Mouse (Mus musculus) heart, adult 18-20 months (tissue): ENCODE measurements around the gene Pf4. TPM values are rescaled to one million over a fixed set of nuclear protein-coding genes. Genes with fewer than 3 reads are reported as not detected.
"Not testable (repeated sequence)": the region's sequence is repeated elsewhere in the genome, so short reads cannot be mapped to it uniquely, and the experiment has no call there.

Source experiments
- DNase-seq, 2 experiments: peaks; one replicate each; pipeline ENCODE4 v3.0.0; 2021 to 2022; ENCODE audit warnings: mixed read lengths in 1 of 2
- microRNA-seq, 2 experiments: library from miRNA; unstranded; fragments of <30 nt; microRNA quantifications; one replicate each; pipeline ENCODE4 v1.2.0; 2022
- total RNA-seq, 2 experiments: library from RNA; stranded (reverse); gene quantifications; 2 replicates each; pipeline ENCODE4 v1.2.3; 2021

Pf4 gene
- total RNA-seq, 2 experiments from 2014 or later, result 27.1 to 44.1 TPM

DNA sequence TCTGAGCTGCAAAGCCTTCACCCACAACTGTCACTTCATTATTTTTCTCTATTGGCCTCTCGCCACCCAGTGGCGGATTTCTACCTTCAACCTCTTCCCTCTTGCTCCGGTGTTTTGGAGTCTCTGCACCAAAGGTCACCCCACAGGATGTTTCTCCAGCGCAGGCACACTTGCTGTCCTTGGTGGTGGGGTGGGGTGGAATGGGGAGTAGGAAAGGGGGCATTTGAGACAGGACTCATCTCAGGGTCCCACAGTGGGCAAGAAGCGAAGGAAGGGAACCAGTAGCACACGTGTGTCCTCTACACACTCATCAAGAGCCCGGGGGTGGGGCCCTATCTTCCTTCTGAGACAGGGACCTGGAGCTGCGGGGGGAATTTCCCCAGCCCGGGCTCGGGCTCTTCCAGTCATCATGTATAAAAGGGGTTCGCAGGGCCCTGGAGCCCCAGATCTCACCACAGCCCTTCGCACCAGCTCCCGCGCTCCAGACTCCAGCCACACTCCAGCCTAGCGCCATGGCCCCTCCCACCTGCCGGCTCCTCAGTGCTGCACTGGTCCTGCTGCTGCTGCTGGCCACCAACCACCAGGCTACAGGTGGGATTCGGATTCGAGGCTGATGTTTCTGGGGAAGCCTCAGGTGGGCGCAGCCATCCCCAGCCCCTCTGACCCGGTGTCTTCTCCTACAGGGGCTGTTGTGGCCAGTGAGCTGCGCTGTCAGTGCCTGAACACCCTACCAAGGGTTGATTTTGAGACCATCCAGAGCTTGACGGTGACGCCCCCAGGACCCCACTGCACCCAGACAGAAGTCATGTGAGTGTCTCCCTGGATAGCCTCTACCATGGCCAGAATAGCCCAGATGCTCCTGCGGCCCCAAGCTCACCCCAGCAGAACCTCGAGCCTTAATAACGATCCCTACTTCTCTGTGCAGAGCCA, 13.7 kb downstream of the Pf4 start, which contains the start of gene Cxcl3:
TSS of gene Cxcl3 (plus strand) at position 445 of the 930 bp plus-strand sequence.
- peak in 1 of 2 experiments; percentile 25 for DNase-seq

GRCm38 (mm10) chr5:90788114-90788513, 15.9 kb downstream of the Pf4 start:
- no peak for DNase-seq

GRCm38 (mm10) chr5:90789306-90790073, 17.3 kb downstream of the Pf4 start:
- DNase-seq, result no peak

GRCm38 (mm10) chr5:90790074-90790502, 17.9 kb downstream of the Pf4 start:
- DNase-seq, result no peak

DNA sequence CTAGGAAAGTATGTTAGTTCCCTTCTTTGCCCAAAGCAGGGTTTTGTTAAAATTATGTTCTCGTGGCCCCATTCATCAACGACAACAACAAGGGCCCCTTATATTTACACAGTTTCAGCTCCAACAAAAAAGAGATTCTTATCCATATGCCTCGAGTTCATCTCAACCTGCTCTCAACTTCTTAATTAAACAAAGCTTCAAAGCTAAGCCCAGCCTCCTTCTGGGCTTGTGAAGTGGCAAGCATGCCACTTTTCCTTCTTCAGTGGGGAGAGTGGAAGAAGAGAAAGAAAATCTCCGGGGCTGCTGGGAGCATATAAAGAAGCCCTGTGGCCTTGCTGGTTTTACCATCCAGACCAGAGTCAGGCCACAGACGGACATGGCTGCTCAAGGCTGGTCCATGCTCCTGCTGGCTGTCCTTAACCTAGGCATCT, 22.0 kb downstream of the Pf4 start, which contains the start of gene Cxcl15:
TSS of gene Cxcl15 (plus strand) at position 340 of the 431 bp plus-strand sequence.
- DNase-seq, result no peak

DNA sequence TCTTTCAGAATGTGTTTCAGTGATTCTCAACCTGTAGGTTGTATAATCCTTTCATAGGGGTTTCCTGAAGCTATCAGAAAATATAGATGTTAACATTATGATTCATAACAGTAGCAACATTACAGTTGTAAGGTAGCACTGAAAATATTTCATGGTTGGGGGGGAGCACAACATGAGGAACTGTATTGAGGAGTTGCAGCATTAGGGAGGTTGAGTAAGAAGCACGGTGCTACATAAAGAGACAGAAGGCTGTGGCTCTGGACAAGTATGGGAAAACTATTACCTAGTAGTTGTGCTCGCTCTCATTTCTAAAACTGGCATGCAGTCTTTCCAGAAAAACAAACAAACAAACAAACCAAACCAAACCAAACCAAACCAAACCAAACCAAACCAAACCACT, 23.2 kb downstream of the Pf4 start:
- DNase-seq, result not testable (repeated sequence)

GRCm38 (mm10) chr5:90804574-90804973, 32.3 kb downstream of the Pf4 start:
- DNase-seq, result no peak

DNA sequence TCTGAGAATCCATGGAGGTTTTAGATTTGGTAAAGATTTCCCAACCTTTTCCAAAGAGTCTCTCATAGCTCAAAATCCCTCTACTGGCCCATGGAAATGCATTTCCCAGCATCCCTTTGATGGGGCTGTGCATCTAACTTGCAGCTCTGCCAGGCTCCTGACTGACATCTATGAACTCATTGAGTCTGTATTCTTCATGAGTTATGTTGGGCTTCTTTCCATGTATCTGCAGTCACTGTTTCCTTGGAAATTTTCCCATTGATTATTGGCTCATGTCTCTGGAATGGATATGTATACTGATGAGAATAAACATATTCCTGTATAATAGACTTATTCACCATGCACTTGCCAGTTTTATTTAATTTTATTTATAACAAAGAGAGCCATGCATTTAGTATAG, 33.8 kb downstream of the Pf4 start:
- DNase-seq, result no peak

DNA sequence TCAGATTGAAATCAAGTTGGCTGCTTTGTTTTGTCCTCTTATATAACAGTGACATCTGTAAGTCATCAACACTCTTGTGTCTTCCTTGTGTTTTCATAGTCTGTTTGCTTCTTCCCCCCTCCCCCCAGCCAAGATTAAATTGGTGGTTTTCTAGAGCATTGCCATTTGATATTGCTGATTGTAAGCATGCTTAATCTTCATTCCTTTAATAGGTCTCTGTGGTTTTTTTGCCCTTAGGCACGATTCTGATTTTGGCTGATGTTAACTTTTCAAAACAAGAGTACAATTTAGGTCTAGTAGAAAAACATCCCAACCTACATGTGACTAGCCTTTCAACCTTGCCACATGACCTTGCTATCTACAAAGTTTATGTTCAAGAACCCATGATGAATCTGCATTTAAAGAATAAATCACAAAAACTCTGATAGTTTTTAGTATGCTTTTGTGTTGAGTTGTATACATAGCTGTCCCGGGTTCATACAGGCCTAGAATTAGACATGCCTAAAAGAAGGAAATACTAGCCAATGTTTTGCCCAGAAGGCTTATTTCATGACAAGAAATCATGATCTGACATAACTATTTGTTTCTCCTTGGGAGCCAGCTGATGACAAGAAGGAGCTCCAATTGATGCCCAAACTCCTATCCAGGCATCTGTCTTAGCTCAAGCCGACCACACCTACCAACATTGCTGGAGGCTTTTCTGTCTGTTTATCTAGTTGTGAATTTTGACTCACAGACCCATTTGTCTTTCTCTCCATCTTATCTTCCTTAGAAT, 35.1 kb downstream of the Pf4 start:
- DNase-seq, result no peak

DNA sequence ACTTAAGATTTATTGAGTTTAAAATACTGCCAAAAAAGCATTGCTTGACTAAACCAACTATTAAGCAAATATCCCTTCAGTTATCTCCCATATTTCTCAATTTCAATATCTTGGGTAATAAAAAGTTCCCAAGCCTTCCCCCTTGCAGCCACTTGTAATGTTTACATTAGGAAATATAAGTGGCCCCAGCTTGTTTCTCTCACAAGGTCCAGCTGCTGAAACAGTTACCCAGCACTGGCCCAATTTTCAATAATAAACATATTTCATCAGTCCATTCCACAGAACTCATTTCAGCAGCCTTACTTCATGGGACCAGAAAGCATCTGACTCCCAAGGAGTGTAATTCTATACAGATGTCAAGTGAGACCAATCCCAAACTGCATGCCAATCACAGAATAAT, 47.5 kb downstream of the Pf4 start:
- no peak for DNase-seq

Small RNA genes within 50 kb of the gene (microRNA-seq; reads per million reads assigned to microRNA genes)
- 0 reads per million in 2 experiments for gene Gm24322

Other genes with a start within 250 kb of the Pf4 start
- gene 5830473C10Rik, start 211.3 kb upstream of the Pf4 start, total RNA-seq, result not detected
- gene Rassf6, start 131.8 kb upstream of the Pf4 start, total RNA-seq, result under 1 TPM in 1 of 2 experiments, not detected in 1; 0.87 TPM
- under 1 TPM in 1 of 2 experiments, not detected in 1; 0.54 TPM for gene Cxcl5, start 13.1 kb upstream of the Pf4 start, total RNA-seq
- 10 to 100 TPM; 10.7 to 12.5 TPM for gene Ppbp, start 3.9 kb upstream of the Pf4 start, total RNA-seq
- not detected for gene Cxcl3, start 13.7 kb downstream of the Pf4 start, total RNA-seq
- gene Cxcl15, start 22.1 kb downstream of the Pf4 start, total RNA-seq, result under 1 TPM in 1 of 2 experiments, not detected in 1; 0.18 TPM
- under 1 TPM; 0.27 to 0.54 TPM for gene Cxcl1, start 118.8 kb downstream of the Pf4 start, total RNA-seq
- gene Cxcl2, start 131.4 kb downstream of the Pf4 start, total RNA-seq, result not detected
- gene Mthfd2l, start 158.7 kb downstream of the Pf4 start, total RNA-seq, result 10 to 100 TPM in 1 of 2 experiments, 1 to 10 TPM in 1; 8.3 to 11.1 TPM